Mouse (Mus musculus) stomach, postnatal 0 days (tissue): Measurements from ENCODE around the gene Samd11. TPM values are rescaled to one million over a fixed set of nuclear protein-coding genes. Genes with fewer than 3 reads are reported as not detected.

ENCODE experiments used
- ATAC-seq: fragments of 200-750 bp; cut with Nextera tagmentation; 2 replicates; pipeline ENCODE4 v1.8.0; 2017; ENCODE audit not compliant: low FRiP score, low TSS enrichment
- DNase-seq: peaks from one replicate; pipeline ENCODE4 v3.0.0-alpha.2; 2016; ENCODE audit warnings: low spot score
- H3K27ac ChIP-seq: fragments of 300-500 bp; sonication (generic); replicated peaks from 2 replicates; pipeline ENCODE4 v1.5.1; 2014; ENCODE audit warnings: mild to moderate bottlenecking, control low read depth
- H3K27me3 ChIP-seq: fragments of 300-500 bp; sonication (generic); 2 replicates; pipeline ENCODE4 v1.6.1; 2014; ENCODE audit warnings: low read length; ENCODE audit not compliant: control insufficient read depth, insufficient read depth
- H3K36me3 ChIP-seq: fragments of 300-500 bp; sonication (generic); 2 replicates; pipeline ENCODE4 v1.6.1; 2014; ENCODE audit warnings: low read length, mixed read lengths; ENCODE audit not compliant: control insufficient read depth, insufficient read depth
- H3K4me1 ChIP-seq: fragments of 300-500 bp; sonication (generic); replicated peaks from 2 replicates; pipeline ENCODE4 v1.6.1; 2014; ENCODE audit warnings: antibody characterized with exemption; ENCODE audit not compliant: control insufficient read depth, insufficient read depth
- H3K4me2 ChIP-seq: fragments of 300-500 bp; sonication (generic); replicated peaks from 2 replicates; pipeline ENCODE4 v1.6.1; 2014; ENCODE audit warnings: low read depth, mild to moderate bottlenecking, control low read depth, moderate library complexity
- H3K4me3 ChIP-seq: fragments of 300-500 bp; sonication (generic); 2 replicates; pipeline ENCODE4 v1.5.1; 2014; ENCODE audit warnings: low read depth, low read length, control low read depth
- H3K9ac ChIP-seq: fragments of 300-500 bp; sonication (generic); 2 replicates; pipeline ENCODE4 v1.6.1; 2014; ENCODE audit warnings: mild to moderate bottlenecking, low read length, control low read depth, mixed read lengths
- H3K9me3 ChIP-seq: fragments of 300-500 bp; sonication (generic); 2 replicates; pipeline ENCODE4 v1.6.1; 2016; ENCODE audit warnings: low read length; ENCODE audit not compliant: control insufficient read depth
- CTCF ChIP-seq: IDR thresholded peaks from 2 replicates; pipeline ENCODE4 v1.5.1; 2016; ENCODE audit warnings: antibody characterized with exemption, low read depth, mild to moderate bottlenecking, moderate library complexity
- EP300 ChIP-seq: optimal IDR thresholded peaks from 2 replicates; pipeline ENCODE3; 2016; ENCODE audit warnings: antibody characterized with exemption
- WGBS: fragments of 180-500 bp; shearing (Covaris S2); extraction: QIAGEN DNeasy Blood & Tissue Kit; methylation state at CpG from one replicate; pipeline ENCODE4 v1.1.7; 2014; 5-methylcytosine and 5-hydroxymethylcytosine counted together
- polyA plus RNA-seq: library from polyadenylated mRNA; unstranded; fragments of >200 nt; fragmentation: Nextera tagmentation; extraction: Ambion mirVana; gene quantifications from 2 replicates; pipeline ENCODE4 v1.2.1, GENCODE M21; 2015

The Samd11 gene
- polyA plus RNA-seq, 1 experiment from 2014 or later: 0.18 TPM

DNA sequence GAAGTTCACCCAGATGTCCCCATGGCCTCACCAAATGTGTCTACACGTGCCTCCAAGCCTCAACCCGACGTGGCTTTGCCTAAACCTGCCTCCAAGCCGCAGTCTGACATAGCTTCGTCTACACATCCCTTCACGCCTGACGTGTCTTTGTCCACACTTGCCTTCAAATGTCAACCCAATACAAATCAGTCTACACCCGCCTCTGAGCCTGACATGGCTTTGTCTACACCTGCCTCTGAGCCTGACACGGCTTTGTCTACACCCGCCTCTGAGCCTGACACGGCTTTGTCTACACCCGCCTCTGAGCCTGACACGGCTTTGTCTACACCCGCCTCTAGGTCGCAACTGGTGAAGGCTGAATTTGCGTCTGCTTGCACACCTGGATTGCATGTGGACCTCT is 37.6 kb downstream of the Samd11 start:
- no peak for DNase-seq
- Histone ChIP-seq H3K27me3 (no peaks in the 10 kb centered on the region), H3K36me3 (no peaks in the 10 kb centered on the region), H3K4me2 (no peak overlapping the region), H3K4me3 (no peak overlapping the region), H3K27ac (no peak overlapping the region; the same call in 1 of the 2 replicates), H3K9me3 (no peaks in the 10 kb centered on the region), H3K4me1 (no peaks in the 10 kb centered on the region), H3K9ac (no peak overlapping the region)
- ATAC-seq: peak; percentile 8; the same call in 1 of the 2 replicates
- no peak for TF ChIP-seq EP300
- TF ChIP-seq CTCF: no peak
- 53% methylated on average over 16 of the region's 16 CpGs for WGBS

GRCm38 (mm10) chr4:156217022-156217669 is 38.3 kb downstream of the Samd11 start:
- H3K36me3 ChIP-seq: no peaks in the 10 kb centered on the region
- no peak for TF ChIP-seq EP300
- TF ChIP-seq CTCF: no peak
- no peaks in the 10 kb centered on the region for H3K27me3 ChIP-seq
- H3K4me3 ChIP-seq: no peak overlapping the region
- 79% methylated on average over 16 of the region's 16 CpGs for WGBS
- DNase-seq (no peak), ATAC-seq (no peak)
- H3K4me2 ChIP-seq: no peak overlapping the region
- H3K9ac ChIP-seq: no peak overlapping the region
- H3K9me3 ChIP-seq: no peaks in the 10 kb centered on the region
- H3K4me1 ChIP-seq: no peaks in the 10 kb centered on the region
- H3K27ac ChIP-seq: 0 out of 2 replicates have a peak overlapping the region, but pooled peaks have one; percentile 30

DNA sequence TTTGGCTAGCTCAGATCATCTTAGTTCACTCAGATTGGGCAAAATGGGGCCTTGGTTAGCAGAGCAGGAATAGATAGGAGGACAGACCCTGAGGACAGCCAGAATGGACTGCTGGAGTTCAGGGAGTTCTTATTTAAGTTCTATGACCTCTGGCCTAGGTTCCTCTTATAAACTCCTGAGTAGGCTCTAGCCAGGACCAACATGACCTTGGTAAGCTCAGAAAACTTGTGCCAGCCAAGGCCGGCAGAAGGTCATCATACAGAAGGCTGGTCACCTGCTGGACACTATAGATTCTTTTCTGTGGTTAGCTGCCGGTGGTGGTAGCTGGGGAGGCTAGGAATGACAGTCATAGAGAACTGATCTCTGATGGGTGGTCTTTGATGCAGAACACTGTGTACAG is 39.3 kb downstream of the Samd11 start:
- Histone ChIP-seq H3K4me1 (no peaks in the 10 kb centered on the region), H3K4me2 (no peak overlapping the region), H3K9ac (no peak overlapping the region), H3K36me3 (no peaks in the 10 kb centered on the region), H3K27ac (no peak overlapping the region), H3K9me3 (no peaks in the 10 kb centered on the region), H3K27me3 (no peaks in the 10 kb centered on the region), H3K4me3 (no peak overlapping the region)
- ATAC-seq (no peak), DNase-seq (no peak)
- no peak for TF ChIP-seq CTCF
- TF ChIP-seq EP300: no peak
- 85% methylated on average over 2 of the region's 2 CpGs for WGBS

DNA sequence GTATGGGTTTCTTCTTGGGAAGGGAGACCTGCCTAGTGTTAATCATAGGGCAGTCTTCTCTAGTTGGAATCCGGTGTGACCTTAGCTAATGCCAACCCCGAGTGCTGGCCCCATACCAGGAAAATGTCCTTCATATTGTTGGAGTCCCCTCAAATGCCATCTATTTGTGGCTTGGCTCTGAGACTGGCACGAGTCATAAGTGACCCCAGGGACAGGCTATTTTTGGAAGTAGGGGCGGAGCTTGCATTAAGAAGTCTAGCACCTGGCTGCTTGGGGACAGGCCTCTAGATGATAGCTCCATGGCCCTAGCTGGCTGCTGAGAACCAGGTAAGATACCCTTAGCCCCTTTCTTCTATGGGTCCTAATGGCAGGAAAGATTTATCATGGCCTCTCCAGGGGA is 39.8 kb downstream of the Samd11 start, which contains the start of gene Perm1:
TSS of gene Perm1 (plus strand) at position 220 of the 400 bp plus-strand sequence.
- ATAC-seq (no peak), DNase-seq (no peak)
- Histone ChIP-seq H3K9ac (no peak within 1 kb of the TSS), H3K4me1 (no peaks in the 10 kb centered on the region), H3K27ac (no peak within 1 kb of the TSS), H3K36me3 (no peaks in the 10 kb centered on the region), H3K4me2 (no peak within 1 kb of the TSS), H3K4me3 (no peak within 1 kb of the TSS), H3K27me3 (no peaks in the 10 kb centered on the region), H3K9me3 (no peaks in the 10 kb centered on the region)
- TF ChIP-seq CTCF (no peak), EP300 (no peak)
- 61% methylated on average over 4 of the region's 4 CpGs for WGBS

DNA sequence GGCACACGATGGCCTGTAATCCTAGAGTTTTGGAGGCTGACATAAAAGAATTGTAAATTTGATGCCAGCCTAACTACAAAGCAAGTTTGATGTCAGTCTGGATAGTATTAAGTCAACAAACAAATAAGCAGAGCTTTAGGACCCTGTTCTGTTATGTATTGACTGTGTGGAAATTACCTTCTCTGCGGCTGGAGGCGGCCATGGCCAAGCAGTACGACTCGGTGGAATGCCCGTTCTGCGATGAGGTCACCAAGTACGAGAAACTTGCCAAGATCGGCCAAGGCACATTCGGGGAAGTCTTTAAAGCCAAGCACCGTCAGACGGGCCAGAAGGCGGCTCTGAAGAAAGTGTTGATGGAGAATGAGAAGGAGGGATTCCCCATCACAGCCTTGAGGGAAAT is 42.3 kb downstream of the Samd11 start:
- Histone ChIP-seq H3K27me3 (no peaks in the 10 kb centered on the region), H3K9ac (no peak overlapping the region), H3K27ac (no peak overlapping the region), H3K4me1 (no peaks in the 10 kb centered on the region), H3K4me2 (no peak overlapping the region), H3K36me3 (no peaks in the 10 kb centered on the region), H3K9me3 (no peaks in the 10 kb centered on the region), H3K4me3 (no peak overlapping the region)
- 87% methylated on average over 13 of the region's 13 CpGs for WGBS
- no peak for ATAC-seq
- TF ChIP-seq EP300: no peak
- no peak for TF ChIP-seq CTCF
- no peak for DNase-seq

DNA sequence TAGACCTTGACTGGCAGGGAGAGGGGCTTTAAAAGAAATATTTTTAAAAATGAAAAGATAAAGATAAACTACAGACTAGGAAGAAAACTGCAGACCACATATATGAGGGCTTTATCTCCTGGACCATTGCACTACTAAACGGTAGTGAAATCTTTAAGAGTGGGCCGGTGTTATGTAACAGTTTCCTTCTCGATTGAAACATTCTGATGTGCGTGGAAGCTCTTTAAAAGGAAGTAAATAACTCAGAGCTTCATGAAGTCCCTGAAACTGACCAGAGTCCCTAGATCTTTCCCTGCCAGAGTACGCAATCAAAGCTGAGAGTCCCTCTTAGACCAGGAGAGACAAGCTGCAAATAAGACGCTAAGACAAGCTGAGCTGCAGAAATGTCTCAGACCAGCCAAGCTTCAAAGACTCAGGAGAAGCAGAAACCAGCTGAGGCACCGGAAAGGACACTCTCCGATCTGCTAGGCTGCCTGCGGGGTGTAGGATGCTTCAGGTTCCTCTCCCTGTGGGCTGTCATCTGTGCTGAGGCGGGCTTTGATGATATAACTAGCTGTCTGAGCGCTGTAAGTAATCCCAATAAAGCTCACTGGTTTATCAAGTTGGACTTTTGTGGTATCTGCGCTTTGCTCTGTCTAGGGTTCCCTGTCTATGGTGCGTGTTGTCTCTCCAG is 45.4 kb downstream of the Samd11 start:
- no peaks in the 10 kb centered on the region for H3K4me1 ChIP-seq
- ATAC-seq: no peak
- no peak overlapping the region for H3K4me3 ChIP-seq
- 73% methylated on average over 13 of the region's 13 CpGs for WGBS
- H3K27me3 ChIP-seq: no peaks in the 10 kb centered on the region
- H3K36me3 ChIP-seq: no peaks in the 10 kb centered on the region
- no peak overlapping the region for H3K27ac ChIP-seq
- H3K9ac ChIP-seq: no peak overlapping the region
- no peaks in the 10 kb centered on the region for H3K9me3 ChIP-seq
- DNase-seq: no peak
- H3K4me2 ChIP-seq: no peak overlapping the region
- no peak for TF ChIP-seq CTCF
- TF ChIP-seq EP300: no peak
